Mouse (Mus musculus): Measurements from ENCODE around the gene Stag2. TPM values are rescaled to one million over a fixed set of nuclear protein-coding genes. Genes with fewer than 3 reads are reported as not detected.

Stag2 gene
- 9.4 and 12.5 TPM in 2 replicates for polyA plus RNA-seq (2012; rRNA removed; ENCODE audit: low replicate concordance)

DNA sequence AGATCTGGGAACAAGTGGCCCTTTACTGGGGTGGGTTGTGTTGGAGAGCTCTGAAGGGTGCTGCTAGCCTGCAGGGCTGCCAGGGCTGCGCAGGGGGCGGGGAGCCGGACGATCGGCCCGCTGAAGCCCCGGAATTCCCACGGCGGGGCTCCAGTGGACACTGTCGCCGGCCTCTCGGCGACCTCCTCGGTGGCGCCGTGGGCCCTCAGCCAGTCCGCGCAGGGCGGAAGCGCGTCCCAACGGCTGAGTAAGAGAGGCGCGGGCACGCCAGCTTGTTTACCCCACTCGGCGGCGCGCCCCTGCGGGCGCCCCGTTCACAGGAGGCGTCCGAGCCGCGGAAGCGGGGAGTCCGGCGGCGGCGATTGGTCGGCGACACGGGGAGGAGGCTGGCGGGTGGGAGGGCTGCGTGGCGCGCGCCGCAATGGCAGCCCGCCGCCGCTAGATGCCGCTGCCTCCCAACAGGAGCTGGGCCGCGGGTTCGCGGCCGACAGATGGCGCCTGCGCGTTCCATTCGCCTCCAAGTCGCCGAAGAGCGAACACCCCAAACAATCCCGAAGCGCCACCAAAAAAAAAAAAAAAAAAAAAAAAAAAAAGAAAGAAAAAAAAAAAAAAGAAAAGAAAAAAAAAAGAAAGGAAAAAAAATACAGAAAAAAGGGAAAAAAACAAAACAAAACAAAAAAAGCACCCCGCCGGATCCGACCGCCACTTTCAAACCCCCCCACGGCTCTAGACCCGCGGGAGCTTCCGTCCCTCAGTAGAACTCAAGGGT, at the start of gene Stag2:
Gene Stag2, plus strand, starts transcription at position 530 of the 769 bp plus-strand sequence.

Other genes starting within 250 kb of the Stag2 start
- 10.4 and 12.3 TPM in 2 replicates for gene Thoc2, start 228.6 kb upstream of the Stag2 start, polyA plus RNA-seq (2012; rRNA removed; ENCODE audit: low replicate concordance)
- gene Xiap, start 89.6 kb upstream of the Stag2 start, polyA plus RNA-seq (2012; rRNA removed; ENCODE audit: low replicate concordance): 12.1 and 12.7 TPM in 2 replicates